In the genomic region with DNA sequence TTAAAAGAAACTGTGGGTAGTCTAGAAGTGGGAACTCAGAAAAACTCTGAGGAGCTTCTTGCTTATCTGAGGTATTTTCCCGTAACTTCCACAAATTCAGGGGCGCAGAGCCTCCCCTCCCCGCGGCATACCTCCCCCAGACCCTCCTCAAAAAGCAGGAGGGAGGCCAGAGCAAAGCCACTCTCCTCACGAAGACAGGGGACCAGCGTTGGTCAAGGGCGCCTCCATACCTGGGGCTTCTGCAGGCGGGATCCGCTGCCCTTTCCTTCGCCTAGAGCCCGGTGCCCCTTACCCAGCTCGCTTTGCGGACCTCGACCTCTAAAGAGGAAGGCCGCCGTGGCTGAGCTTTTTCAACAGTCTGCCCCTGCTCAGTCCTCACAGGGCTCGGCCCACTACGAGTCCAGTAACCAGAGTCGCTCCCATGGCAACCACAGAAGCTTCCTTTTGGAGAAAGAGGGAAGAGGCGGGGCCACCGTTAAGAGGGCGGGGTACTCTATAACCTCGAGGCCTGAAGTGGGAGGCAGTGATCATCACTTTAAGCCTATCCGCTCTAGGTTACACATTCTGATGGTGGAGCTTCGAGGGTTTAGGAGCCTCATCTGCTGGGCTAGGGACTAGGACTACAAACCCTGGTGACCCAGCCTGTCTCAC, we compare ENCODE assay signal across 8 mouse cellular contexts. TPM values are rescaled to one million over a fixed set of nuclear protein-coding genes. Genes with fewer than 3 reads are reported as not detected.
DNase-seq lines count a peak whose midpoint lies in the region; ATAC-seq and TF ChIP-seq lines count a peak whose summit lies in the region.

Gene Lrrc34 (minus strand): TSS at position 430 of the 651 bp plus-strand sequence.

- H3K4me1 ChIP-seq in heart, embryonic 16.5 days (ENCODE audit: control insufficient read depth, insufficient read depth, low read length): peaks cover 6% of the 10 kb centered on the region; the same call in 1 of the 2 replicates
- H3K4me1 ChIP-seq in kidney, postnatal 0 days (replicated peaks; ENCODE audit: insufficient read depth, low read length): peaks cover 16% of the 10 kb centered on the region

- H3K27me3 ChIP-seq in heart, embryonic 16.5 days (ENCODE audit: control insufficient read depth, insufficient read depth, low read length): peaks cover 13% of the 10 kb centered on the region
- H3K27me3 ChIP-seq in kidney, postnatal 0 days (ENCODE audit: insufficient read depth, low read length): no peaks in the 10 kb centered on the region

- WGBS in heart, embryonic 16.5 days: 3% methylated on average over 25 of the region's 25 CpGs
- WGBS in kidney, postnatal 0 days: 6% methylated on average over 25 of the region's 25 CpGs

- no peak within 1 kb of the TSS for H3K27ac ChIP-seq in heart, embryonic 16.5 days (ENCODE audit: low read length)
- H3K27ac ChIP-seq in kidney, postnatal 0 days: no peak within 1 kb of the TSS

- H3K9me3 ChIP-seq in heart, embryonic 16.5 days (replicated peaks; ENCODE audit: control insufficient read depth, low read length): no peaks in the 10 kb centered on the region
- H3K9me3 ChIP-seq in kidney, postnatal 0 days (replicated peaks; ENCODE audit: low read length): no peaks in the 10 kb centered on the region

- peak within 1 kb of the TSS; percentile 48 for H3K4me3 ChIP-seq in heart, embryonic 16.5 days (ENCODE audit: low read length)
- peak within 1 kb of the TSS; percentile 34 for H3K4me3 ChIP-seq in kidney, postnatal 0 days (replicated peaks; ENCODE audit: low read depth, low read length)

- peak; percentile 42 for DNase-seq in left cerebral cortex, postnatal 4 days
- no peak for DNase-seq in left cerebral cortex, adult 18-20 months (ENCODE audit: low spot score in 2 of 2)
- DNase-seq in embryo, embryonic 10.5 days (ENCODE audit: low spot score): peak; percentile 94
- DNase-seq in kidney, postnatal 0 days (ENCODE audit: low spot score): peak; percentile 92
- peak; percentile 44 for DNase-seq in lung, postnatal 25 days (ENCODE audit: low spot score)
- DNase-seq in retina, embryonic 14.5 days (ENCODE audit: low spot score): peak; percentile 81
- no peak for DNase-seq in spleen, adult 12 weeks (ENCODE audit: low spot score)

- ATAC-seq in heart, embryonic 16.5 days (replicated peaks; ENCODE audit: extremely low read depth, insufficient read depth, low FRiP score): peak; percentile 73
- peak; percentile 91 for ATAC-seq in kidney, postnatal 0 days (replicated peaks; ENCODE audit: low FRiP score, low read depth)

- peak within 1 kb of the TSS; percentile 63 for H3K9ac ChIP-seq in heart, embryonic 16.5 days (ENCODE audit: low read length)
- peak within 1 kb of the TSS; percentile 55; the same call in 1 of the 2 replicates for H3K9ac ChIP-seq in kidney, postnatal 0 days (ENCODE audit: low read depth, low read length)

- peak within 1 kb of the TSS; percentile 78 for H3K4me2 ChIP-seq in heart, embryonic 16.5 days (ENCODE audit: low read depth, low read length)
- H3K4me2 ChIP-seq in kidney, postnatal 0 days (ENCODE audit: low read length): peak within 1 kb of the TSS; percentile 67

- no peaks in the 10 kb centered on the region for H3K36me3 ChIP-seq in heart, embryonic 16.5 days (ENCODE audit: control insufficient read depth, insufficient read depth)
- no peaks in the 10 kb centered on the region for H3K36me3 ChIP-seq in kidney, postnatal 0 days (ENCODE audit: insufficient read depth, low read length)

- no peak for TF ChIP-seq CTCF in kidney, postnatal 0 days (IDR thresholded peaks at IDR 0.05; ENCODE audit: low read depth)

- intact Hi-C loops in left cerebral cortex, postnatal 4 days (cut with DNase I): no loop called here

RNA-seq across cellular contexts. Expression of gene Lrrc34, which starts in this region (rescaled TPM):
- under 1 TPM in 1 of 2 experiments, not detected in 1; 0.58 TPM for total RNA-seq in left cerebral cortex, postnatal 4 days (2021)
- not detected for total RNA-seq in left cerebral cortex, adult 18-20 months (2021)
- 0.88 and 1.1 TPM in 2 replicates for polyA plus RNA-seq in heart, embryonic 16.5 days (2015; fragmentation: Nextera tagmentation; extraction: Ambion mirVana)
- polyA plus RNA-seq in kidney, postnatal 0 days (2015; fragmentation: Nextera tagmentation; extraction: Ambion mirVana): 2.8 and 3.6 TPM in 2 replicates

Comparison
In these comparisons a context has a peak if more than half of its experiments do, and no peak if none do; other contexts are left out.
1. Peak in DNase-seq in left cerebral cortex, postnatal 4 days; RNA of the gene not detected or under 1 TPM.
2. DNase-seq: peak in embryo, embryonic 10.5 days (single experiment), kidney, postnatal 0 days (single experiment), lung, postnatal 25 days (single experiment) and retina, embryonic 14.5 days (single experiment); none in left cerebral cortex, adult 18-20 months (0 of 2) and spleen, adult 12 weeks (single experiment).